Mouse (Mus musculus) liver, embryonic 16.5 days (tissue): ENCODE measurements around the gene Ifrd2. TPM values are rescaled to one million over a fixed set of nuclear protein-coding genes. Genes with fewer than 3 reads are reported as not detected.

Source experiments
- ATAC-seq: fragments of 200-750 bp; cut with Nextera tagmentation; 2 replicates; pipeline ENCODE4 v1.8.0; 2017; ENCODE audit warnings: low read depth, mild to moderate bottlenecking, moderate number of reproducible peaks, moderate library complexity
- H3K27ac ChIP-seq: fragments of 300-500 bp; sonication (generic); 2 replicates; pipeline ENCODE4 v1.5.1; 2014; ENCODE audit warnings: mild to moderate bottlenecking, low read length
- H3K27me3 ChIP-seq: fragments of 300-500 bp; sonication (generic); 2 replicates; pipeline ENCODE4 v1.6.1; 2014; ENCODE audit warnings: low read depth, low read length, mixed read lengths; ENCODE audit not compliant: control insufficient read depth, insufficient read depth
- H3K36me3 ChIP-seq: fragments of 300-500 bp; sonication (generic); 2 replicates; pipeline ENCODE4 v1.6.1; 2014; ENCODE audit warnings: mild to moderate bottlenecking; ENCODE audit not compliant: control insufficient read depth, insufficient read depth
- H3K4me1 ChIP-seq: fragments of 300-500 bp; sonication (generic); 2 replicates; pipeline ENCODE4 v1.6.1; 2014; ENCODE audit warnings: low read depth, low read length, mixed read lengths; ENCODE audit not compliant: control insufficient read depth
- H3K4me2 ChIP-seq: fragments of 300-500 bp; sonication (generic); 2 replicates; pipeline ENCODE4 v1.6.1; 2014; ENCODE audit warnings: low read depth, low read length, mixed read lengths
- H3K4me3 ChIP-seq: fragments of 300-500 bp; sonication (generic); 2 replicates; pipeline ENCODE4 v1.5.1; 2014; ENCODE audit warnings: low read depth, mild to moderate bottlenecking, low read length
- H3K9ac ChIP-seq: fragments of 300-500 bp; sonication (generic); 2 replicates; pipeline ENCODE4 v1.6.1; 2014; ENCODE audit warnings: low read depth, low read length
- H3K9me3 ChIP-seq: fragments of 300-500 bp; sonication (generic); replicated peaks from 2 replicates; pipeline ENCODE4 v1.6.1; 2016; ENCODE audit warnings: low read length; ENCODE audit not compliant: control insufficient read depth
- WGBS: fragments of 180-500 bp; shearing (Covaris S2); extraction: QIAGEN DNeasy Blood & Tissue Kit; methylation state at CpG from one replicate; pipeline ENCODE4 v1.1.7; 2014; ENCODE audit not compliant: insufficient replicate concordance; 5-methylcytosine and 5-hydroxymethylcytosine counted together
- polyA plus RNA-seq: library from polyadenylated mRNA; unstranded; fragments of >200 nt; fragmentation: Nextera tagmentation; extraction: Ambion mirVana; gene quantifications from 2 replicates; pipeline ENCODE4 v1.2.1, GENCODE M21; 2015

The Ifrd2 gene
- polyA plus RNA-seq, 1 experiment from 2014 or later: 166 TPM

DNA sequence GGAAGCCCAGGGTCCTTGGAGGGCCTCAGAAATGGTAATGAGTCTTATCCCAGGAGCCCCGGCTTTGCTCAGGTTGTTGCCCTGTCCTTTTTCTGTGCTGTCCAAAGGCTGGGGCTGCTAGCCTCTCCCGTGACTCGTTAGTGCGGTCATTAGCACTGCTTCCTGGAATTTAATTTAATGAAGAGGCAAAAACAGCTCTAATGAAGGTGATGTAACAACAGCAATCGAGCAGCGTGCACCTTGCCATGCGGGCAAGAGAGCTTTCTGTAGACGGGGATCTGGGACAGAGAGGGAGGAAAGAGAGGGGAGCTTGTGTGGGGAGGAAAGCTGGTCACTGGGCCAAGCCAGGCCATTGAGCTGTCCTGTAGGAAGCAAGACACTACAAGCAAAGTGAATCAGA, 54.2 kb downstream of the Ifrd2 start:
- H3K9ac ChIP-seq: no peak overlapping the region
- 73% methylated on average over 8 of the region's 8 CpGs for WGBS

More for the DNA sequence above, 54.2 kb downstream of the Ifrd2 start:
- Histone ChIP-seq H3K27me3 (peaks cover 4% of the 10 kb centered on the region; the same call in 1 of the 2 replicates), H3K4me3 (no peak overlapping the region), H3K4me2 (no peak overlapping the region), H3K36me3 (no peaks in the 10 kb centered on the region), H3K4me1 (peaks cover 17% of the 10 kb centered on the region), H3K9me3 (no peaks in the 10 kb centered on the region), H3K27ac (no peak overlapping the region)
- ATAC-seq: no peak

Other genes with a start within 250 kb of the Ifrd2 start
- gene Hemk1, start 249.3 kb upstream of the Ifrd2 start, polyA plus RNA-seq: 2.9 TPM in 2 replicates
- gene 6430571L13Rik, start 247.0 kb upstream of the Ifrd2 start, polyA plus RNA-seq: 0.07 and 0.18 TPM in 2 replicates
- not detected in 2 replicates for gene Cacna2d2, start 188.0 kb upstream of the Ifrd2 start, polyA plus RNA-seq
- gene Tmem115, start 53.7 kb upstream of the Ifrd2 start, polyA plus RNA-seq: 14.3 and 14.7 TPM in 2 replicates
- 10.6 and 11.2 TPM in 2 replicates for gene Cyb561d2, start 45.4 kb upstream of the Ifrd2 start, polyA plus RNA-seq
- gene Nprl2, start 45.4 kb upstream of the Ifrd2 start, polyA plus RNA-seq: 12.1 and 12.5 TPM in 2 replicates
- gene Zmynd10, start 40.3 kb upstream of the Ifrd2 start, polyA plus RNA-seq: 1.7 and 2.4 TPM in 2 replicates
- 15.9 and 16.5 TPM in 2 replicates for gene Rassf1, start 36.1 kb upstream of the Ifrd2 start, polyA plus RNA-seq
- gene Tusc2, start 24.4 kb upstream of the Ifrd2 start, polyA plus RNA-seq: 29.1 and 29.4 TPM in 2 replicates
- 48.9 and 50.2 TPM in 2 replicates for gene Hyal2, start 19.7 kb upstream of the Ifrd2 start, polyA plus RNA-seq
- 3.3 and 3.8 TPM in 2 replicates for gene Hyal1, start 10.7 kb upstream of the Ifrd2 start, polyA plus RNA-seq
- gene Naa80, start 8.8 kb upstream of the Ifrd2 start, polyA plus RNA-seq: 10.5 and 14.1 TPM in 2 replicates
- 0.89 and 0.96 TPM in 2 replicates for gene Hyal3, start 6.8 kb upstream of the Ifrd2 start, polyA plus RNA-seq
- gene Sema3b, start 21.6 kb downstream of the Ifrd2 start, polyA plus RNA-seq: 0.33 and 1.4 TPM in 2 replicates
- gene Gnai2, start 47.7 kb downstream of the Ifrd2 start, polyA plus RNA-seq: 144 and 153 TPM in 2 replicates
- 60.1 and 75.2 TPM in 2 replicates for gene Slc38a3, start 81.9 kb downstream of the Ifrd2 start, polyA plus RNA-seq
- 1.1 and 1.3 TPM in 2 replicates for gene Gnat1, start 92.1 kb downstream of the Ifrd2 start, polyA plus RNA-seq
- gene Sema3f, start 122.8 kb downstream of the Ifrd2 start, polyA plus RNA-seq: 0.41 and 0.86 TPM in 2 replicates
- gene Rbm5, start 183.4 kb downstream of the Ifrd2 start, polyA plus RNA-seq: 72.7 and 78.3 TPM in 2 replicates